Mouse (Mus musculus): ENCODE data around the gene Sh3gl2. TPM values are rescaled to one million over a fixed set of nuclear protein-coding genes. Genes with fewer than 3 reads are reported as not detected.

Gene Sh3gl2
- polyA plus RNA-seq, 1 experiment, result 236 TPM

- no peak overlapping the region for H3K27ac ChIP-seq (ENCODE audit: insufficient read depth, low read length)
- H3K4me1 ChIP-seq (ENCODE audit: control insufficient read depth, insufficient read depth, low read length), result 0 out of 2 replicates have a peak, but pooled peaks cover 2% of the 10 kb centered on the region
- TF ChIP-seq CTCF (IDR thresholded peaks at IDR 0.05; ENCODE audit: extremely low read depth, insufficient read depth, low read length), result no peak
- TF ChIP-seq POLR2A (IDR thresholded peaks at IDR 0.05; ENCODE audit: extremely low read depth, insufficient read depth, low read length), result no peak
- H3K4me3 ChIP-seq (ENCODE audit: insufficient read depth, low read length), result no peak overlapping the region
Measured at GRCm38 (mm10) chr4:85198431-85198830, 6.5 kb upstream of the Sh3gl2 start.

DNA sequence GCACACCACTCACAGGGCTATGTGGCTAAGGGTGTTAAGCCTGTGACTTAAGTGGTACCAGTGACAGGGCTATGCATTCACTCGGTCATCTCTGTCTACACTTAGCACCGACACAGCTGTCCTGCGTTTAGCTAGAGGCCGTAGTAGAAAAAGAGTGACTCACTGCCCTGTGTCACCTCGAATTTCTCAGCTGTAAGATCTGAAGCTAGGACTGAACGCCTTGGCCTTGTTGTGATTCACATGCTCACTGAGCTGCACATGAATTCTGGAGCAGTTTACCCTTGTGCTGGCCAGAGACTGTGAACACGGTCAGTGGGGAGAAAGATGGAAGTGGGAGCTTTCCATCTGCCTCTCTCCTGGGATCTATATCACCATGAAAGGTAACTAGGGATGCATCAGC is 2.3 kb upstream of the Sh3gl2 start:
- TF ChIP-seq POLR2A (IDR thresholded peaks at IDR 0.05; ENCODE audit: extremely low read depth, insufficient read depth, low read length) (no peak), CTCF (IDR thresholded peaks at IDR 0.05; ENCODE audit: extremely low read depth, insufficient read depth, low read length) (no peak)
- no peak overlapping the region for H3K27ac ChIP-seq (ENCODE audit: insufficient read depth, low read length)
- no peak overlapping the region for H3K4me3 ChIP-seq (ENCODE audit: insufficient read depth, low read length)
- H3K4me1 ChIP-seq (ENCODE audit: control insufficient read depth, insufficient read depth, low read length), result peaks cover 4% of the 10 kb centered on the region; the same call in 1 of the 2 replicates

GRCm38 (mm10) chr4:85205636-85206211 is 798 bp downstream of the Sh3gl2 start:
- Histone ChIP-seq H3K27ac (ENCODE audit: insufficient read depth, low read length) (peak overlapping the region; percentile 100), H3K4me3 (ENCODE audit: insufficient read depth, low read length) (peak overlapping the region; percentile 97), H3K4me1 (ENCODE audit: control insufficient read depth, insufficient read depth, low read length) (peaks cover 6% of the 10 kb centered on the region; the same call in 1 of the 2 replicates)
- TF ChIP-seq POLR2A (IDR thresholded peaks at IDR 0.05; ENCODE audit: extremely low read depth, insufficient read depth, low read length), result no peak
- TF ChIP-seq CTCF (IDR thresholded peaks at IDR 0.05; ENCODE audit: extremely low read depth, insufficient read depth, low read length), result no peak

GRCm38 (mm10) chr4:85206675-85207400 is 1.9 kb downstream of the Sh3gl2 start:
- H3K4me1 ChIP-seq (ENCODE audit: control insufficient read depth, insufficient read depth, low read length), result peaks cover 9% of the 10 kb centered on the region; the same call in 1 of the 2 replicates
- peak overlapping the region; percentile 97 for H3K4me3 ChIP-seq (ENCODE audit: insufficient read depth, low read length)
- no peak for TF ChIP-seq POLR2A (IDR thresholded peaks at IDR 0.05; ENCODE audit: extremely low read depth, insufficient read depth, low read length)
- TF ChIP-seq CTCF (IDR thresholded peaks at IDR 0.05; ENCODE audit: extremely low read depth, insufficient read depth, low read length), result no peak
- peak overlapping the region; percentile 75; the same call in 1 of the 2 replicates for H3K27ac ChIP-seq (ENCODE audit: insufficient read depth, low read length)

DNA sequence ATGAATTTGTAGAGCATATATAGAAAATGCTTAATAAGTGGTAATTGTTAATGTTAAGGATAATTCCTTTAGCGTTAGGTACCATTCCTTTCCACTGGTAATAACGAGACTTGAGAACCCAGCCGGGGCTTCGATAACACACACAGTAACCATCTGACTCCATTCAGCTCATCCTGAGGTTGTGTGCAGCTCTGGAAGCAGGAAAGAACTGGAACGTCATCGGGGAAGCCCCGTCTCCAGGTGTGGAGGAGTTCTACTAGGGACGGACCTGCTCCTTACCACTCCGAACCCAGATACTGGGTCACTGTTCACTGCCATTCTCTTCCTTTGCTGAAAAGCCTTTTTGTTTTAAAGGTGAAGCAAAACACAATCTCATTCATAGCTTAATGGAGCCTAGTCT is 2.6 kb downstream of the Sh3gl2 start:
- Histone ChIP-seq H3K4me1 (ENCODE audit: control insufficient read depth, insufficient read depth, low read length) (peaks cover 10% of the 10 kb centered on the region; the same call in 1 of the 2 replicates), H3K27ac (ENCODE audit: insufficient read depth, low read length) (no peak overlapping the region), H3K4me3 (ENCODE audit: insufficient read depth, low read length) (peak overlapping the region; percentile 97)
- TF ChIP-seq CTCF (IDR thresholded peaks at IDR 0.05; ENCODE audit: extremely low read depth, insufficient read depth, low read length), result no peak
- TF ChIP-seq POLR2A (IDR thresholded peaks at IDR 0.05; ENCODE audit: extremely low read depth, insufficient read depth, low read length), result no peak

GRCm38 (mm10) chr4:85208531-85208930 is 3.6 kb downstream of the Sh3gl2 start:
- no peak for TF ChIP-seq CTCF (IDR thresholded peaks at IDR 0.05; ENCODE audit: extremely low read depth, insufficient read depth, low read length)
- no peak for TF ChIP-seq POLR2A (IDR thresholded peaks at IDR 0.05; ENCODE audit: extremely low read depth, insufficient read depth, low read length)
- Histone ChIP-seq H3K4me1 (ENCODE audit: control insufficient read depth, insufficient read depth, low read length) (peaks cover 13% of the 10 kb centered on the region; the same call in 1 of the 2 replicates), H3K4me3 (ENCODE audit: insufficient read depth, low read length) (no peak overlapping the region), H3K27ac (ENCODE audit: insufficient read depth, low read length) (no peak overlapping the region)

- peaks cover 11% of the 10 kb centered on the region; the same call in 1 of the 2 replicates for H3K4me1 ChIP-seq (ENCODE audit: control insufficient read depth, insufficient read depth, low read length)
- TF ChIP-seq CTCF (IDR thresholded peaks at IDR 0.05; ENCODE audit: extremely low read depth, insufficient read depth, low read length), result no peak
- no peak for TF ChIP-seq POLR2A (IDR thresholded peaks at IDR 0.05; ENCODE audit: extremely low read depth, insufficient read depth, low read length)
- H3K27ac ChIP-seq (ENCODE audit: insufficient read depth, low read length), result no peak overlapping the region
- no peak overlapping the region for H3K4me3 ChIP-seq (ENCODE audit: insufficient read depth, low read length)
Measured at GRCm38 (mm10) chr4:85210953-85211352, 6.0 kb downstream of the Sh3gl2 start.

DNA sequence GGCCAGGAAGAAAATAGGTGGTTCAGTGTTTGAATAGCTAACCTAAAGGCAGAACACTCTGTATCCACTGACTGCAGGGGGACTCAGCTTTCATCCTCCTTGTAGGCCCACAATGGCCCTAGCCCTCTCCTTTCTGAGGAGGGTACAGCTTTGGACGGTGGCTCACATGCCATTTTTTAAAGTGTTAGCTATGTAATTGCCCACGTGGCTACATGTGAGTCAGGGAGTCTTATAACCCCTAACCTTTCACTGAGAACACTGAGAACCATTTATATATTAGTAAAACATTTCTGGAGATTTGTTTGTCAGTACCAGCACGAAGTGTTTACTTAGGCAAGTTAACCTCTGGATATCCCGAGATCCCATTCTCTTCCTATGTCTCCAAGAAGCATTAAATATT is 12.1 kb downstream of the Sh3gl2 start:
- Histone ChIP-seq H3K4me3 (ENCODE audit: insufficient read depth, low read length) (no peak overlapping the region), H3K4me1 (ENCODE audit: control insufficient read depth, insufficient read depth, low read length) (peaks cover 5% of the 10 kb centered on the region; the same call in 1 of the 2 replicates), H3K27ac (ENCODE audit: insufficient read depth, low read length) (no peak overlapping the region)
- TF ChIP-seq CTCF (IDR thresholded peaks at IDR 0.05; ENCODE audit: extremely low read depth, insufficient read depth, low read length), result no peak

DNA sequence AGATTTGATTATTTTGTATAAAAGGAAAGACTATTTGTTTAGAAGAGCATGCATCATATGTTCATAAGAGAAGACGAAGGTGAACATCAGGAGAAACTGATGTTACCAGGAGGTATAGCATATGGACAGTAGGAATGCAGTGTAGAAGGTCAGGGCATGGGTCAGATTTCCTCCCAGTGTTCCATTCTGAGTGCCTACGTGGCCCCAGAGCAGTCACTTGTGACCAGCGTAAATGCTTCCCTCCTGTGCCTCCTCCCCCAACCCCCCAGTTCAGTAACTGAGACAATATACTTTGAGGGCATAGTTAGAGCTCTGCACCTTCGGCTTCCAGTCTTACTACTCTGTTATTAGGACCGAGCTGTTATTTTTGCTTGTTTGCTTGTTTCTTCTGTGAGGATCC is 17.8 kb downstream of the Sh3gl2 start:
- peaks cover 1% of the 10 kb centered on the region; the same call in 1 of the 2 replicates for H3K4me1 ChIP-seq (ENCODE audit: control insufficient read depth, insufficient read depth, low read length)
- H3K27ac ChIP-seq (ENCODE audit: insufficient read depth, low read length), result no peak overlapping the region
- no peak overlapping the region for H3K4me3 ChIP-seq (ENCODE audit: insufficient read depth, low read length)
- TF ChIP-seq POLR2A (IDR thresholded peaks at IDR 0.05; ENCODE audit: extremely low read depth, insufficient read depth, low read length) (no peak), CTCF (IDR thresholded peaks at IDR 0.05; ENCODE audit: extremely low read depth, insufficient read depth, low read length) (no peak)

GRCm38 (mm10) chr4:85226731-85227130 is 21.8 kb downstream of the Sh3gl2 start:
- peaks cover 8% of the 10 kb centered on the region for H3K4me1 ChIP-seq (ENCODE audit: control insufficient read depth, insufficient read depth, low read length)
- TF ChIP-seq POLR2A (IDR thresholded peaks at IDR 0.05; ENCODE audit: extremely low read depth, insufficient read depth, low read length), result no peak
- no peak for TF ChIP-seq CTCF (IDR thresholded peaks at IDR 0.05; ENCODE audit: extremely low read depth, insufficient read depth, low read length)
- no peak overlapping the region; the same call in 1 of the 2 replicates for H3K27ac ChIP-seq (ENCODE audit: insufficient read depth, low read length)
- H3K4me3 ChIP-seq (ENCODE audit: insufficient read depth, low read length), result no peak overlapping the region
